Mouse (Mus musculus): ENCODE results near the gene 1190007I07Rik. TPM values are rescaled to one million over a fixed set of nuclear protein-coding genes. Genes with fewer than 3 reads are reported as not detected.
A peak's percentile ranks its signal among the peaks of the same experiment; 100 is the strongest.
"Not testable (repeated sequence)": the region's sequence is repeated elsewhere in the genome, so short reads cannot be mapped to it uniquely, and the experiment has no call there.

The 1190007I07Rik gene
- polyA plus RNA-seq, 1 experiment from 2014 or later = 31.2 TPM

- Histone ChIP-seq H3K27ac (no peak overlapping the region), H3K9ac (no peak overlapping the region), H3K36me3 (peaks cover 91% of the 10 kb centered on the region), H3K4me1 (no peaks in the 10 kb centered on the region), H3K27me3 (no peaks in the 10 kb centered on the region), H3K4me2 (replicated peaks) (no peak overlapping the region), H3K9me3 (replicated peaks) (no peaks in the 10 kb centered on the region), H3K4me3 (no peak overlapping the region)
- no peak for ATAC-seq (ENCODE audit: low FRiP score)
- 89% methylated on average over 9 of the region's 9 CpGs for WGBS
Measured at GRCm38 (mm10) chr10:82641481-82641880, 18.5 kb upstream of the 1190007I07Rik start.

- Histone ChIP-seq H3K4me3 (no peak overlapping the region), H3K27me3 (no peaks in the 10 kb centered on the region), H3K27ac (no peak overlapping the region), H3K36me3 (peaks cover 83% of the 10 kb centered on the region), H3K4me1 (no peaks in the 10 kb centered on the region), H3K4me2 (replicated peaks) (no peak overlapping the region), H3K9ac (no peak overlapping the region), H3K9me3 (replicated peaks) (no peaks in the 10 kb centered on the region)
- ATAC-seq (ENCODE audit: low FRiP score) = no peak
- WGBS = 91% methylated on average over 8 of the region's 8 CpGs
Measured at GRCm38 (mm10) chr10:82639032-82639698, 16.1 kb upstream of the 1190007I07Rik start.

GRCm38 (mm10) chr10:82636321-82636720 is 13.3 kb upstream of the 1190007I07Rik start:
- Histone ChIP-seq H3K4me2 (replicated peaks) (no peak overlapping the region), H3K36me3 (peaks cover 78% of the 10 kb centered on the region), H3K9ac (no peak overlapping the region), H3K4me1 (peaks cover 4% of the 10 kb centered on the region), H3K27ac (no peak overlapping the region), H3K27me3 (no peaks in the 10 kb centered on the region), H3K4me3 (no peak overlapping the region), H3K9me3 (replicated peaks) (no peaks in the 10 kb centered on the region)
- over 99% methylated on average over 3 of the region's 3 CpGs for WGBS
- ATAC-seq (ENCODE audit: low FRiP score) = no peak

GRCm38 (mm10) chr10:82634348-82634747 is 11.3 kb upstream of the 1190007I07Rik start:
- Histone ChIP-seq H3K36me3 (peaks cover 60% of the 10 kb centered on the region), H3K4me3 (no peak overlapping the region), H3K4me1 (peaks cover 14% of the 10 kb centered on the region), H3K9ac (no peak overlapping the region), H3K27me3 (no peaks in the 10 kb centered on the region), H3K4me2 (replicated peaks) (no peak overlapping the region), H3K9me3 (replicated peaks) (no peaks in the 10 kb centered on the region), H3K27ac (no peak overlapping the region)
- WGBS = 98% methylated on average over 7 of the region's 7 CpGs
- ATAC-seq (ENCODE audit: low FRiP score) = no peak

- Histone ChIP-seq H3K27ac (no peak overlapping the region), H3K4me2 (replicated peaks) (no peak overlapping the region), H3K4me1 (peaks cover 17% of the 10 kb centered on the region), H3K4me3 (no peak overlapping the region), H3K9ac (no peak overlapping the region), H3K27me3 (no peaks in the 10 kb centered on the region), H3K9me3 (replicated peaks) (no peaks in the 10 kb centered on the region), H3K36me3 (peaks cover 47% of the 10 kb centered on the region)
- no peak for ATAC-seq (ENCODE audit: low FRiP score)
- WGBS = 98% methylated on average over 12 of the region's 12 CpGs
Measured at GRCm38 (mm10) chr10:82632496-82633280, 9.7 kb upstream of the 1190007I07Rik start.

GRCm38 (mm10) chr10:82631133-82631532 is 8.1 kb upstream of the 1190007I07Rik start:
- H3K36me3 ChIP-seq = peaks cover 33% of the 10 kb centered on the region

GRCm38 (mm10) chr10:82630497-82630896 is 7.5 kb upstream of the 1190007I07Rik start:
- Histone ChIP-seq H3K27ac (0 out of 2 replicates have a peak overlapping the region, but pooled peaks have one; percentile 93), H3K4me1 (peaks cover 17% of the 10 kb centered on the region), H3K4me2 (replicated peaks) (peak overlapping the region; percentile 86), H3K4me3 (peak overlapping the region; percentile 78), H3K27me3 (no peaks in the 10 kb centered on the region), H3K9ac (peak overlapping the region; percentile 87), H3K36me3 (peaks cover 30% of the 10 kb centered on the region), H3K9me3 (replicated peaks) (no peaks in the 10 kb centered on the region)
- WGBS = 23% methylated on average over 7 of the region's 7 CpGs
- no peak for ATAC-seq (ENCODE audit: low FRiP score)

More at GRCm38 (mm10) chr10:82631133-82631532, 8.1 kb upstream of the 1190007I07Rik start:
- WGBS = 85% methylated on average over 7 of the region's 7 CpGs
- no peak for ATAC-seq (ENCODE audit: low FRiP score)
- H3K27ac ChIP-seq = no peak overlapping the region
- H3K4me1 ChIP-seq = peaks cover 17% of the 10 kb centered on the region
- peak overlapping the region; percentile 78 for H3K4me3 ChIP-seq
- H3K4me2 ChIP-seq (replicated peaks) = peak overlapping the region; percentile 86
- H3K9me3 ChIP-seq (replicated peaks) = no peaks in the 10 kb centered on the region
- H3K27me3 ChIP-seq = no peaks in the 10 kb centered on the region
- no peak overlapping the region for H3K9ac ChIP-seq

GRCm38 (mm10) chr10:82629586-82630255 is 6.7 kb upstream of the 1190007I07Rik start, which contains the start of gene Tdg:
Gene Tdg (plus strand): TSS chr10:82629828.
- H3K27me3 ChIP-seq; H3K9me3 ChIP-seq (replicated peaks): not testable (repeated sequence)
- ATAC-seq (ENCODE audit: low FRiP score) = peak; percentile 97
- Histone ChIP-seq H3K4me1 (peaks cover 17% of the 10 kb centered on the region), H3K4me2 (replicated peaks) (peak within 1 kb of the TSS; percentile 86), H3K4me3 (peak within 1 kb of the TSS; percentile 78), H3K36me3 (peaks cover 26% of the 10 kb centered on the region), H3K9ac (peak within 1 kb of the TSS; percentile 87), H3K27ac (peak within 1 kb of the TSS; percentile 93)
- WGBS = under 1% methylated on average over 61 of the region's 78 CpGs

- H3K4me2 ChIP-seq (replicated peaks) = peak overlapping the region; percentile 67
- peak; percentile 71 for ATAC-seq (ENCODE audit: low FRiP score)
- no peaks in the 10 kb centered on the region for H3K27me3 ChIP-seq
- no peaks in the 10 kb centered on the region for H3K9me3 ChIP-seq (replicated peaks)
- H3K36me3 ChIP-seq = peaks cover 21% of the 10 kb centered on the region
- peak overlapping the region; percentile 78 for H3K4me3 ChIP-seq
- H3K9ac ChIP-seq = peak overlapping the region; percentile 59
- H3K4me1 ChIP-seq = peaks cover 17% of the 10 kb centered on the region
- WGBS = 4% methylated on average over 11 of the region's 11 CpGs
- peak overlapping the region; percentile 93 for H3K27ac ChIP-seq
Measured at GRCm38 (mm10) chr10:82629111-82629585, 6.1 kb upstream of the 1190007I07Rik start.

- not testable (repeated sequence) for H3K27me3 ChIP-seq; H3K4me1 ChIP-seq; H3K9me3 ChIP-seq (replicated peaks); H3K36me3 ChIP-seq
- peak; percentile 9 for ATAC-seq (ENCODE audit: low FRiP score)
- H3K4me2 ChIP-seq (replicated peaks) = peak overlapping the region; percentile 61
- peak overlapping the region; percentile 85 for H3K27ac ChIP-seq
- peak overlapping the region; percentile 60 for H3K4me3 ChIP-seq
- peak overlapping the region; percentile 72; the same call in 1 of the 2 replicates for H3K9ac ChIP-seq
- WGBS = 4% methylated on average over 2 of the region's 2 CpGs
Measured at GRCm38 (mm10) chr10:82623553-82623932, 515 bp upstream of the 1190007I07Rik start.

- peak overlapping the region; percentile 61 for H3K4me2 ChIP-seq (replicated peaks)
- H3K27ac ChIP-seq = no peak overlapping the region
- peak overlapping the region; percentile 72 for H3K9ac ChIP-seq
- H3K9me3 ChIP-seq (replicated peaks) = no peaks in the 10 kb centered on the region
- H3K27me3 ChIP-seq = no peaks in the 10 kb centered on the region
- H3K36me3 ChIP-seq = 0 out of 2 replicates have a peak, but pooled peaks cover 6% of the 10 kb centered on the region
- H3K4me3 ChIP-seq = peak overlapping the region; percentile 60
- peaks cover 8% of the 10 kb centered on the region for H3K4me1 ChIP-seq
- no peak; the same call in 1 of the 2 replicates for ATAC-seq (ENCODE audit: low FRiP score)
- WGBS = 29% methylated on average over 9 of the region's 9 CpGs
Measured at GRCm38 (mm10) chr10:82622235-82622634, 793 bp downstream of the 1190007I07Rik start.

GRCm38 (mm10) chr10:82594421-82594820 is 28.6 kb downstream of the 1190007I07Rik start:
- H3K4me1 ChIP-seq; H3K9ac ChIP-seq; H3K4me3 ChIP-seq; H3K4me2 ChIP-seq (replicated peaks); H3K36me3 ChIP-seq; H3K27ac ChIP-seq; H3K27me3 ChIP-seq; H3K9me3 ChIP-seq (replicated peaks); ATAC-seq (ENCODE audit: low FRiP score): not testable (repeated sequence)
- WGBS = 66% methylated on average over 4 of the region's 4 CpGs

Measured in hindbrain, embryonic 12.5 days (tissue).